Mouse (Mus musculus): Measurements from ENCODE around the gene Hsf3. TPM values are rescaled to one million over a fixed set of nuclear protein-coding genes. Genes with fewer than 3 reads are reported as not detected.
"Not testable (repeated sequence)": the region's sequence is repeated elsewhere in the genome, so short reads cannot be mapped to it uniquely, and the experiment has no call there.

Gene Hsf3
- not detected in 2 replicates for polyA plus RNA-seq (2015; fragmentation: Nextera tagmentation; extraction: Ambion mirVana)

DNA sequence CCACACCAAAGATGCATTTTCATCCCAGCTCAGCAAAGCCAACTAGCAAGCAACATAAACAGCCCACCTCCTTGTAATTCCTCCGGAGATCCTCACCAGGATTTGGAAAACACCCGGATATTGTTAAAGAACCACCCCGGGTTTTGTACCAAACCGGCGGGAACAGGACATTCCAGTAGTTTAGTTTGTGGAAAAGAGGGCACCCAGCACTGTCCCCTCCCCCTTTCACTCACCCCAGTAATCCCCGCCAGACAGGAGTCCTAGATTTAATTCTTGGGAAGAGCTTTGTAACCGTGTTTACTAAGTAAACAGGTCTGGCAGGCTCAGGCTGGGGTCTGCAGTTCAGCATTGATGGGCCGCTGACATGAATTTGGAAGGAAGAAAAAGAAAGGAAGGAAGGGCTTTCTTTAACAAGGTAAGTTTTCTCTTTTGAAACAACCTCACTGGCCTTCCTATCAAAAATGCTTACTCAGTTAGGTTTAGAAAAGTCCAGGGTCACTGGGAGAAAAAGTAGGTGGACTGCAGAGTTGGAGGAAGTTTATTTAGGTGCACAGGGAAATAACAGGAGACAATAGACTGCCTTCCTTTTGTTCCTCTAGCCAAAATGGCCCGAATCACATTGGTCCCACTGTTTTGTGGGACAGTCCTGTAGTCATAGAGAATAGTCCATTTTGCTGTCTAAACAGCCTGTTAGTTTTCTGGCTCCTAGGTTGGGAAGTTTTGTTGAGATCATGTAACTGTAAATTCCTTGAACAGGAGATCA lies at the start of gene Hsf3:
TSS of gene Hsf3 (minus strand) at position 94 of the 763 bp plus-strand sequence.
- no peaks in the 10 kb centered on the region for H3K36me3 ChIP-seq
- H3K4me3 ChIP-seq (replicated peaks) = peak within 1 kb of the TSS; percentile 18; the same call in 1 of the 2 replicates
- H3K4me1 ChIP-seq = no peaks in the 10 kb centered on the region
- no peaks in the 10 kb centered on the region for H3K9me3 ChIP-seq (replicated peaks)
- no peak for ATAC-seq (ENCODE audit: low FRiP score)
- peak within 1 kb of the TSS; percentile 30 for H3K4me2 ChIP-seq
- H3K27me3 ChIP-seq (replicated peaks) = no peaks in the 10 kb centered on the region
- H3K9ac ChIP-seq (replicated peaks) = no peak within 1 kb of the TSS
- no peak within 1 kb of the TSS for H3K27ac ChIP-seq (replicated peaks)
- 19% methylated on average over 9 of the region's 9 CpGs for WGBS

DNA sequence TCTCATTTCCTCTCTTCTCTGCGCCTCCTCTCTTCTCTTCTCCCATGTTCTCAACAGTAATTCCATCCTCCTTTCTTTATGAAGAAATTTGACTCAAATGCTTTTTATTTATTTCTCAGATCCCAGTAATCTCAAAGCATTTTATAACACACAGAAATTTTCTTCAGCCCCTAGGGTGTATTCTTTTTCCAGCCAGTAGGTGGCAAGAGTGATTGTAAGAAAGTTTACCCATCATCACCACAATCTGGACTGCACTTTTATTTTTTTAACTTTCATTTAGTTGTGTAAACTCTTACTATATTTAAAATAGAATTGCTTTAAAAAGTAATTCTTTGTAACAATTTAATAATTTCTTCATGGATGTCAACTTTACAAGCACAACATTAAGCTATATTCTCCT lies 45.5 kb upstream of the Hsf3 start:
- 65% methylated on average over 1 of the region's 1 CpGs for WGBS
- H3K4me1 ChIP-seq = no peaks in the 10 kb centered on the region
- ATAC-seq (ENCODE audit: low FRiP score) = no peak
- no peak overlapping the region for H3K4me2 ChIP-seq
- no peaks in the 10 kb centered on the region for H3K27me3 ChIP-seq (replicated peaks)
- H3K36me3 ChIP-seq = no peaks in the 10 kb centered on the region
- no peak overlapping the region for H3K9ac ChIP-seq (replicated peaks)
- H3K27ac ChIP-seq (replicated peaks) = no peak overlapping the region
- H3K4me3 ChIP-seq (replicated peaks) = no peak overlapping the region
- no peaks in the 10 kb centered on the region for H3K9me3 ChIP-seq (replicated peaks)

DNA sequence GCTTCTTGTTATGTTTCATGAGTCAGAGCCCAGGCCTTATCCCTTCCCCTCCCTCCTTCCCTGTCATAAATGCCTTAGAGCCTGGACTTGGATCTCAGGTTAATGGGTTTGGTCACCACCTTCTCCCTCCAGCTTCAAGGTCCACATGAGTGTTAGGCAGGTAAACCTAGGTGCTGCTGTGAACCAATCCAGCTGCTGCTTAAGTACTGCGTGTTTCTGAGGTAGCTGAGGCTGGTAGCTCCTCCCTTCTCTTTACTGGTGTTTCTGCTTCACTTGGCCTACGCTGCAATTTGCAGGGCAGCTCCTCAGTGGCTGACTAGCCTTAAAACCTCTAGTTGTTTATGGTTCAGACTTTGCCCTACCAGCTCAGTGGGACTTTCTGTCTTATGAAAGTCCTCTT lies 945 bp downstream of the Hsf3 start, which contains the start of gene Heph:
TSS of gene Heph (plus strand) at position 211 of the 400 bp plus-strand sequence.
- 53% methylated on average over 2 of the region's 2 CpGs for WGBS

DNA sequence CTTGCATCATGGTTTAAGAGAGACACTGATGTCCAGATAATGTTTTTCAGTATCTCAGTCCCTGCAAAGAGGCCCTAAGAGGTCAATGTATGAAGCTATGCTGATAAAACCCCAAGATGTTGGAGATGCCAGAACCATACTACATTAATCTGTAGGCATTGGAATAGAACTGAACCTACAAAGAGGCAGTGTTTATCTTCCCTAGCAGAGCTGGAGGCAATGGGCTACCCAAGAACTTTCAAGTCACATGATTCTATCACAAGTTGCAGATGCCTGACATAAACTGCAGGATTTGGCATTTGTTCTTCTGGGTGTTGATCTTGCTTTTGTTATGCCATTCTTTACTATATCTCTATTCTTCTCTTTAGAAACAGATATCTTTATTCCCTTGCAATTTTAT lies 36.7 kb downstream of the Hsf3 start:
- Histone ChIP-seq H3K36me3 (no peaks in the 10 kb centered on the region), H3K27ac (replicated peaks) (no peak overlapping the region), H3K9ac (replicated peaks) (no peak overlapping the region), H3K4me1 (no peaks in the 10 kb centered on the region), H3K9me3 (replicated peaks) (no peaks in the 10 kb centered on the region), H3K27me3 (replicated peaks) (no peaks in the 10 kb centered on the region), H3K4me3 (replicated peaks) (no peak overlapping the region), H3K4me2 (no peak overlapping the region)
- ATAC-seq (ENCODE audit: low FRiP score) = no peak

More for the DNA sequence above, 945 bp downstream of the Hsf3 start, which contains the start of gene Heph:
- H3K9ac ChIP-seq (replicated peaks) = no peak within 1 kb of the TSS
- no peaks in the 10 kb centered on the region for H3K4me1 ChIP-seq
- peak within 1 kb of the TSS; percentile 30 for H3K4me2 ChIP-seq
- ATAC-seq (ENCODE audit: low FRiP score) = no peak
- H3K27ac ChIP-seq (replicated peaks) = no peak within 1 kb of the TSS
- H3K36me3 ChIP-seq = no peaks in the 10 kb centered on the region
- H3K27me3 ChIP-seq (replicated peaks) = no peaks in the 10 kb centered on the region
- H3K4me3 ChIP-seq (replicated peaks) = 0 out of 2 replicates have a peak within 1 kb of the TSS, but pooled peaks have one; percentile 18
- H3K9me3 ChIP-seq (replicated peaks) = no peaks in the 10 kb centered on the region

DNA sequence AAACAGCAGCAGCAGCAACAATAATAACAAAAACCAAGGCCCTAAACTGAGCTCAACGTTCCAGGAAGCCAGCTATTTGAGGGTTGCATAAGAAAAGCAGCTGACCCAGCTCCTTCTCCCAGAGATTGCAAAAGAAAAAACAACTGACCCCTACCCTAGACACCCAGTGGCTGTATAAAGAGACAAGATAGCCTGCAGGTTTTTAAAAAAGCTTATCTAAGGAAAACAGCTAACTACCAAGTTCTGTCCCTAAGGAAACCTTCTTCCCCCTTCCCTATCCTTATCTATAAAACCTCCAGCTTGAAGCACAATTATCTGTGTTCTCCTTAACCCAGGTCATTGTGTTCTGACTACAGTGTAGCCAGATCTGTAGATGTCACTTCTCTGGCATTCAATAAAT lies 38.4 kb downstream of the Hsf3 start:
- Histone ChIP-seq H3K4me3 (replicated peaks) (no peak overlapping the region), H3K9ac (replicated peaks) (no peak overlapping the region), H3K9me3 (replicated peaks) (no peaks in the 10 kb centered on the region), H3K27ac (replicated peaks) (no peak overlapping the region), H3K36me3 (no peaks in the 10 kb centered on the region), H3K27me3 (replicated peaks) (no peaks in the 10 kb centered on the region), H3K4me1 (no peaks in the 10 kb centered on the region), H3K4me2 (no peak overlapping the region)
- ATAC-seq (ENCODE audit: low FRiP score) = no peak
- 37% methylated on average over 1 of the region's 1 CpGs for WGBS

DNA sequence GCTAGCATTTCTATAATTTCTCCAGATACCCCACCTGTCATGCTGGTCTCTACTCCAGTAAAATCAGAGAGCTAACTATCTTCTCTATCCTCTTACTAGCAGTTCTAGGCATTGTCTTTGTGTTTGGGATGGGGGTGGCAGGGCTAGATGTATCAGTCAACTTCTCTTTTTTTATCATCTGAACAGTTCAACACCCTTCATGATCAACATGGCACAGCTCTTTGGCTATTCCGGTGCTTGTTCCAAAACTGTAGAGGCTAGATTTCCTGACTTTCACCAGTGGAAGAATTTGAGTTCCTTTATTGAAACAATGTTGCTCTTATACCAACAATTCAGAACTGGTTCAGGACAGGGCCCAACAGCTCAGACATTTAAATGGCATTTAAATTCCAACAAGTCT lies 39.1 kb downstream of the Hsf3 start:
- no peak overlapping the region for H3K4me3 ChIP-seq (replicated peaks)
- H3K27ac ChIP-seq (replicated peaks) = no peak overlapping the region
- H3K4me1 ChIP-seq = no peaks in the 10 kb centered on the region
- 96% methylated on average over 1 of the region's 1 CpGs for WGBS
- no peak for ATAC-seq (ENCODE audit: low FRiP score)
- H3K9ac ChIP-seq (replicated peaks) = no peak overlapping the region
- H3K36me3 ChIP-seq = no peaks in the 10 kb centered on the region
- no peaks in the 10 kb centered on the region for H3K27me3 ChIP-seq (replicated peaks)
- H3K9me3 ChIP-seq (replicated peaks) = no peaks in the 10 kb centered on the region
- no peak overlapping the region for H3K4me2 ChIP-seq

- not testable (repeated sequence) for H3K9ac ChIP-seq (replicated peaks); H3K4me3 ChIP-seq (replicated peaks); H3K9me3 ChIP-seq (replicated peaks); H3K4me1 ChIP-seq; H3K27ac ChIP-seq (replicated peaks); ATAC-seq (ENCODE audit: low FRiP score); H3K4me2 ChIP-seq; H3K36me3 ChIP-seq; H3K27me3 ChIP-seq (replicated peaks)
- 75% methylated on average over 4 of the region's 4 CpGs for WGBS
Observed at GRCm38 (mm10) chrX:96415351-96415750, 40.7 kb downstream of the Hsf3 start.

GRCm38 (mm10) chrX:96339108-96339507 lies 117.0 kb downstream of the Hsf3 start:
- Histone ChIP-seq H3K9ac (replicated peaks) (no peak overlapping the region), H3K4me2 (no peak overlapping the region), H3K36me3 (no peaks in the 10 kb centered on the region), H3K9me3 (replicated peaks) (no peaks in the 10 kb centered on the region), H3K4me3 (replicated peaks) (no peak overlapping the region), H3K27ac (replicated peaks) (no peak overlapping the region), H3K4me1 (no peaks in the 10 kb centered on the region), H3K27me3 (replicated peaks) (no peaks in the 10 kb centered on the region)
- ATAC-seq (ENCODE audit: low FRiP score) = no peak
- 80% methylated on average over 2 of the region's 2 CpGs for WGBS

GRCm38 (mm10) chrX:96329764-96330163 lies 126.3 kb downstream of the Hsf3 start:
- H3K4me1 ChIP-seq = no peaks in the 10 kb centered on the region
- no peak overlapping the region for H3K4me2 ChIP-seq
- no peak overlapping the region for H3K27ac ChIP-seq (replicated peaks)
- no peaks in the 10 kb centered on the region for H3K9me3 ChIP-seq (replicated peaks)
- H3K27me3 ChIP-seq (replicated peaks) = no peaks in the 10 kb centered on the region
- no peak overlapping the region for H3K4me3 ChIP-seq (replicated peaks)
- no peak for ATAC-seq (ENCODE audit: low FRiP score)
- H3K9ac ChIP-seq (replicated peaks) = no peak overlapping the region
- H3K36me3 ChIP-seq = no peaks in the 10 kb centered on the region
- WGBS = 56% methylated on average over 4 of the region's 4 CpGs

DNA sequence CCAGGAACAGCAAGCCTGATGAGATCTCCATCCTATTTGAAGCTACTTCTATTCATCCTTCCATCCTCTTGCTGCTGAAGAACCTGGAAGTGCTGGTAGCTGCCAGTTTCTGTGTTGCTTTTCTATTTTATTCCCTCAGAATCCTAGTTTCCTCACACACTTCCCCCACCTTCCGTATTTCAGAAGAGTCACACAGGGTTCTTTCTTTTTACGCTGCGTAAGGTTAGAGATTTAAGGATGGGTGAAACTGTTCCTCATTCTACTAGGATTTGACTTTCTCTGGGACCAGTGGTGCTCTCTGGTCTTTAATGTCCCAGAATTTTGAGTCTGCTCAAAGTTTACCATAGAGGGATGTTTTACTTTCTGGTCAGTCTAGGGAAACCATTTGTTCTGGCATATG lies 162.8 kb downstream of the Hsf3 start, which contains the start of gene Vsig4:
TSS of gene Vsig4 (minus strand) at position 101 of the 400 bp plus-strand sequence.
- H3K9me3 ChIP-seq (replicated peaks) = no peaks in the 10 kb centered on the region
- no peak within 1 kb of the TSS for H3K27ac ChIP-seq (replicated peaks)
- no peak within 1 kb of the TSS for H3K4me2 ChIP-seq
- no peaks in the 10 kb centered on the region for H3K36me3 ChIP-seq
- no peak within 1 kb of the TSS for H3K9ac ChIP-seq (replicated peaks)
- H3K4me1 ChIP-seq = no peaks in the 10 kb centered on the region
- no peaks in the 10 kb centered on the region for H3K27me3 ChIP-seq (replicated peaks)
- WGBS = 93% methylated on average over 3 of the region's 3 CpGs
- no peak for ATAC-seq (ENCODE audit: low FRiP score)
- no peak within 1 kb of the TSS for H3K4me3 ChIP-seq (replicated peaks)

GRCm38 (mm10) chrX:96256509-96256908 lies 199.6 kb downstream of the Hsf3 start:
- H3K9me3 ChIP-seq (replicated peaks) = no peaks in the 10 kb centered on the region
- H3K36me3 ChIP-seq = no peaks in the 10 kb centered on the region
- H3K9ac ChIP-seq (replicated peaks) = no peak overlapping the region
- no peak for ATAC-seq (ENCODE audit: low FRiP score)
- no peak overlapping the region for H3K4me3 ChIP-seq (replicated peaks)
- no peak overlapping the region for H3K27ac ChIP-seq (replicated peaks)
- no peaks in the 10 kb centered on the region for H3K4me1 ChIP-seq
- H3K4me2 ChIP-seq = no peak overlapping the region
- H3K27me3 ChIP-seq (replicated peaks) = no peaks in the 10 kb centered on the region

All from neural tube, embryonic 15.5 days (tissue).